Mouse (Mus musculus) cortical plate, adult 2 months (tissue): ENCODE results near the gene Metrn. TPM values are rescaled to one million over a fixed set of nuclear protein-coding genes. Genes with fewer than 3 reads are reported as not detected.

Source experiments
- H3K27ac ChIP-seq: fragments of 200-500 bp; 2 replicates; pipeline ENCODE4 v1.5.1; 2012; ENCODE audit warnings: low read length, control low read depth, inconsistent platforms; ENCODE audit not compliant: insufficient read depth
- H3K4me1 ChIP-seq: fragments of 200-500 bp; 2 replicates; pipeline ENCODE4 v1.6.1; 2011; ENCODE audit warnings: low read length; ENCODE audit not compliant: control insufficient read depth, insufficient read depth
- H3K4me3 ChIP-seq: fragments of 200-500 bp; 2 replicates; pipeline ENCODE4 v1.5.1; 2011; ENCODE audit warnings: mild to moderate bottlenecking, low read length, control low read depth; ENCODE audit not compliant: insufficient read depth
- CTCF ChIP-seq: fragments of 200-500 bp; IDR thresholded peaks from 2 replicates; pipeline ENCODE4 v1.5.1; 2011; ENCODE audit warnings: mild to moderate bottlenecking, control low read depth, low read length; ENCODE audit not compliant: insufficient read depth; ENCODE audit errors: extremely low read depth
- POLR2A ChIP-seq: fragments of 200-500 bp; IDR thresholded peaks from 2 replicates; pipeline ENCODE4 v1.6.1; 2011; ENCODE audit warnings: mild to moderate bottlenecking, low read length, control low read depth; ENCODE audit not compliant: insufficient read depth; ENCODE audit errors: extremely low read depth
- polyA plus RNA-seq: library from polyadenylated mRNA; depleted of rRNA; stranded (reverse); fragments of >200 nt; gene quantifications from 2 replicates; pipeline ENCODE4 v1.2.3, GENCODE M21; 2012

Gene Metrn
- polyA plus RNA-seq, 1 experiment, result 141 TPM

DNA sequence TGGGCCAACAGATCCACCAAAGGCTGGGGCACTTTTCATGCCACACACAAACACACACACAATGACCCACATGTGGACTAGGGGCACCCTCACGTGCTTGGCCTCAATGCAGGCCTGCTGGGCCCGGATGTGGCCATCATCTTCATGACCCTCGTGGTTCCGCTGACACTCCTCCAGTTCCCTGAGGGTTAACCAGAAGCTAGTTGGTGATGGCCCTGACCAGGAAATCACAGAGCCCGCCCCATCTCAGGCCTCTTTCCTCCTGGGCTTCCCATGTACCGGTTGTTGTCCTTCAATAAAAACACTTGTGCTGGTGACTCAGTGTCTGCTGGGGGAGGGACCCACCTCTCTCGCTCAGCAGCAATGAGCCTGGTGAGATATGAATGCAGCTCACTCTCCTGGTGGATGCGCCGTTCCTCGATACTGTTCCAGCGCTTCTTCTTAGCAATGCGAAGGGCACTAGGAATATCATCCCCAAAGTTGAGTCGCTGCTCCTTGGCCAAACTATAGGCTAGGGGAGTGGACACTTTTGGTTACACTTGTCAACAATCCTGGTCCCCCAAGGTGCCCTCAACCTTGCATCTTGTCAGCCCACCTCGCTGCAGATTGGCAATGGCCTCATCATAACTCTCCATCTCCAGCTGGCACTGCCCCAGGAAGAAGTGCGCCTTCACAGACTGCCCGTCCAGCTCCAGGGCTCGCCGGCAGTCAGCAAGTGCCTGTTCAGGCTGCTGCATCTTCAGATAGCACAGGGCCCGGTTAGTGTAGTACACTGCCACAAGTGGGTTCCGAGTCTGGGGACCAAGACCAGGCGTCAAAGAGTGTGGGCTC, 34.7 kb upstream of the Metrn start:
- peak overlapping the region; percentile 79 for H3K4me3 ChIP-seq
- TF ChIP-seq CTCF, result no peak
- 0 out of 2 replicates have a peak, but pooled peaks have one; percentile 12 for TF ChIP-seq POLR2A
- no peak overlapping the region for H3K27ac ChIP-seq
- peaks cover 6% of the 10 kb centered on the region for H3K4me1 ChIP-seq

DNA sequence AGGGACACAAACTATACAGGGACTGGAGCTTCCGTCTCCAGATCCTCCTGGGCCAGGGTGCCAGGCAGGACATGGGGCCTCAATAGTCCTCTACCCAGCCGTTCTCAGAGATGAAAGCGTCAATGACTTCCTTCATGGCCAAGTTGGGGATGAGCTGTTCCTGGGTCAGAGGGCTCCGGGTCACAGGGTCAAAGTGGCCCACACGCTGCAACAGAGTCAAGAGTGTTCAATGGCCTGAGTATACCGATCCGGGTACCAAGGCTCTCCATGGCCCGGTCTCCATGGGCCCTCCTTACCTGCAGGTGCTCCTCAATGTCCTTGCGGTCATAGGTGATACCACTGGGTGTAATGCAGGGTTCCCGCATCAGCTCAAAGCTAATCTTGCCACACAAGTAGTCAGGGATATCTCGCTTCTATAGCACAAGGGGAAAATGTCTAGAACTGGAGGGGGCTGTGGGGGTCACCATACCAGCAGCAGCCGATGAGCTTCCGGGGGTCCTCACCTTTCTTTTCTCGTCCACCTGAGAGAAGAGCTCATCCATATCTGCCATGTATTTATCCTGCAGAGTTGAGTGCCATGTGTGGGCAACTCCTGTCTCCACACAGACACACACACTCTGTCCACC, 34.0 kb upstream of the Metrn start:
- no peak overlapping the region for H3K27ac ChIP-seq

DNA sequence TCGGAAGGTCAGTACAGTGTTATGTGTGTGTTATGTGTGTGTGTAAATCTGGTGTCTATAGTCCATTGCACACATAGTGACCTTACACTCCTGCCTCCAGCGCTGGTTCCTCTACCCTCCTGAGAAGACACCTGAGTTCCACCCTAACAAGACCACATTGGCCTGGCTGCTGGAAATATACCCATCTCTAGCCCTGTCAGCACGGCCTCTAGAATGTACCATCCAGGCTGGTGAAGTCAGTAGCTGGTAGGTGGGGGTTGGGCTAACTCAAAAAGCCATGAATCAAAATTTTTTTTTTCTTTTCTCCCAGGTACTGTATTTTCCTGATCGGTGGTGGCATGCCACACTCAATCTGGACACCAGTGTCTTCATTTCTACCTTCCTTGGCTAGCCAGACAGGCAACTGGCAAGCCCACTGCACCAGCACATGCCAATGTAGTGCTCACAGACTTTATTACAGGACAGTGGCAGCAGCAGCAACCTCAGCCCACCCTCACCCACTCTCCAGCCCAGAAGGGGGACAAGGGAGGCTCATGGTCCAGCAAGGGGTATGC, 33.3 kb upstream of the Metrn start:
- Histone ChIP-seq H3K4me1 (peaks cover 2% of the 10 kb centered on the region; the same call in 1 of the 2 replicates), H3K4me3 (peak overlapping the region; percentile 75; the same call in 1 of the 2 replicates)

More for the DNA sequence above, 34.0 kb upstream of the Metrn start:
- Histone ChIP-seq H3K4me1 (peaks cover 5% of the 10 kb centered on the region), H3K4me3 (peak overlapping the region; percentile 79; the same call in 1 of the 2 replicates)
- TF ChIP-seq POLR2A, result no peak
- TF ChIP-seq CTCF, result no peak

GRCm38 (mm10) chr17:25829558-25830017, 32.7 kb upstream of the Metrn start:
- TF ChIP-seq POLR2A (no peak), CTCF (no peak)
- peak overlapping the region; percentile 75 for H3K4me3 ChIP-seq
- peaks cover 2% of the 10 kb centered on the region; the same call in 1 of the 2 replicates for H3K4me1 ChIP-seq
- H3K27ac ChIP-seq, result no peak overlapping the region

More for the DNA sequence above, 33.3 kb upstream of the Metrn start:
- TF ChIP-seq CTCF (no peak), POLR2A (peak; percentile 24; the same call in 1 of the 2 replicates)
- H3K27ac ChIP-seq, result no peak overlapping the region

- peak within 1 kb of the TSS; percentile 75 for H3K4me3 ChIP-seq
- H3K27ac ChIP-seq, result peak within 1 kb of the TSS; percentile 39; the same call in 1 of the 2 replicates
- TF ChIP-seq POLR2A (peak; percentile 73), CTCF (peak; percentile 46)
- peaks cover 8% of the 10 kb centered on the region for H3K4me1 ChIP-seq
These were observed 32.0 kb upstream of the Metrn start, which contains the start of gene Jmjd8 for GRCm38 (mm10) chr17:25828712-25829557. Gene Jmjd8 (plus strand): TSS chr17:25828867.

GRCm38 (mm10) chr17:25828223-25828594, 31.3 kb upstream of the Metrn start:
- TF ChIP-seq CTCF (no peak), POLR2A (no peak)
- peaks cover 9% of the 10 kb centered on the region for H3K4me1 ChIP-seq
- peak overlapping the region; percentile 75; the same call in 1 of the 2 replicates for H3K4me3 ChIP-seq
- no peak overlapping the region for H3K27ac ChIP-seq

DNA sequence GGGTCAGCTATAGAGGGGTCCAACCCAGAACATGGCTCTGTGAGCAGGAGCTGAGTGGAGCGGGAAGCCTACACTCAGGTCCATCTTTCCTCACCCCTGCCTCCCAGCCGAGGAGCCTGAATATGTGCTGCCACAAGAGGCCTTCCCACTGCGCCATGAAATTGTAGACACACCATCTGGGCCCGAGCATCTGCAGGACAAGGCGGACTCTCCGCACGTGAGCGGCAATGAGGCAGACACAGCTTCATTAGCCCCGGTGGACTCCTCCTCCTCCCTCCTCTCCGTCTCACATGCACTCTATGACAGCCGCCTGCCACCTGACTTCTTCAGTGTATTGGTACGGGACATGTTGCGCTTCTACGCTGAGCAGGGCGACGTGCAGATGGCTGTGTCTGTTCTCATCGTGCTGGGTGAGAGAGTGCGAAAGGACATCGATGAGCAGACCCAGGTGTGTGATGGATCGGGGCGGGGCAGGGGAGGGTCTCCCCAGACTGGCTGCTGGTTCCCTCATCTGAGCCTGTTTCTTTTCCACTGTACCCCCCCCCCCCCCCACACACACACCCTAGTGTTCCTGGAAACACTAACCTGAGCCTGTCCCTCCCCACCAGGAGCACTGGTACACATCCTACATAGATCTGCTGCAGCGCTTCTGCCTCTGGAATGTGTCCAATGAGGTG, 30.7 kb upstream of the Metrn start:
- Histone ChIP-seq H3K27ac (no peak overlapping the region), H3K4me3 (no peak overlapping the region), H3K4me1 (peaks cover 9% of the 10 kb centered on the region)
- no peak for TF ChIP-seq CTCF
- no peak for TF ChIP-seq POLR2A

DNA sequence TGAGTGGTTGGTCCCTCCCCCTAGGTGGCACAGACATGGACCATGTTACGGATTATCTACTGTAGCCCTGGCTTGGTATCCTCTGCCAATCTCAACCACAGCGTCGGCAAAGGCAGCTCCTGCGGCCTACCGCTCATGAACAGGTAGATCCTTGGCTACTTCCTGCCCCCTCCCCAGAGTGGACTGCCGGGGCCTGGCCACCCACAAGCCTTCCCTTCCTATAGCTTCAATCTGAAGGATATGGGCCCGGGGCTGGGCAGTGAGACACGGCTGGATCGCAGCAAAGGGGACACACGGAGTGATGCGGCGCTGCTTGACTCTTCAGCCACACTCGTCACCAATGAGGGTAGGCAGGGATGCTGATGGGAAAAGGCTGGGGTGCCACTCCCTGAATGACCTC, 30.1 kb upstream of the Metrn start:
- Histone ChIP-seq H3K27ac (no peak overlapping the region), H3K4me1 (peaks cover 9% of the 10 kb centered on the region)
- TF ChIP-seq POLR2A (no peak), CTCF (no peak)

More for the DNA sequence above, 30.1 kb upstream of the Metrn start:
- no peak overlapping the region for H3K4me3 ChIP-seq
